Comparison of ENCODE assay signal across 14 mouse cellular contexts in the genomic region with DNA sequence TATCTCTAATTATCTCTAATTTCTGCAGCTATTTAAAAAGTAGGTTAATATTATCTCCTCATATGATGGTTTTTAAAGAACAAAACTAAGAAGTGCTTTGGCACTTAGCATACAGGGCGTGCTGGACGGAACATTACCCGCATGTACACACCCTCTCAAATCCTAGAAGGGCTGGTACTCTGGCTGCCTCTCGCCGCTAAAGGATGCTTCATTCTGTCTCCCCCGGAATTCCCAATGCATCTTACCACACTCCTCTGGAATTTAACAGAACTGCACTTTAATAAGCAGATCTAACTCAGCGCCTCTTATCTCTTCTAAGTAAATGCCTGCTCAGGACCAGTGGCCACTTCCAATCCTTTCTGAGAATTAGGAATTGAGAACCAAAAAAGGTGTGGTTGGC.
"Had no signal": no experiment of that assay in that cellular context is flagged by ENCODE, and none has a peak within 500 bp of the region (broad histone marks: within the 10 kb centered on the region; RNA-seq: fewer than 3 reads in every experiment).

No protein-coding gene starts in this region.

- H3K9me3 ChIP-seq: kidney, embryonic 15.5 days; limb, embryonic 13.5 days; midbrain, embryonic 13.5 days; neural tube, embryonic 12.5 days; stomach, embryonic 15.5 days had no signal

- H3K4me3 ChIP-seq: kidney, embryonic 15.5 days; limb, embryonic 13.5 days; midbrain, embryonic 13.5 days; myocyte; neural tube, embryonic 12.5 days; stomach, embryonic 15.5 days had no signal

- DNase-seq: kidney, adult 2 months; kidney, postnatal 14 days; left cerebral cortex, postnatal 4 days; lung, adult 2 months; right cerebral cortex, postnatal 14 days; thymus, postnatal 36 days had no signal

- H3K4me2 ChIP-seq: kidney, embryonic 15.5 days; limb, embryonic 13.5 days; midbrain, embryonic 13.5 days; neural tube, embryonic 12.5 days; stomach, embryonic 15.5 days had no signal

- H3K27ac ChIP-seq: kidney, embryonic 15.5 days; liver, embryonic 14.5 days; neural tube, embryonic 12.5 days; stomach, embryonic 15.5 days had no signal

- ATAC-seq: intestine, embryonic 16.5 days; midbrain, embryonic 13.5 days had no signal

- H3K36me3 ChIP-seq: limb, embryonic 13.5 days; midbrain, embryonic 13.5 days; stomach, embryonic 15.5 days had no signal

- H3K9ac ChIP-seq: kidney, embryonic 15.5 days; limb, embryonic 13.5 days; liver, embryonic 14.5 days; midbrain, embryonic 13.5 days; neural tube, embryonic 12.5 days; stomach, embryonic 15.5 days had no signal

- H3K27me3 ChIP-seq: kidney, embryonic 15.5 days; limb, embryonic 13.5 days; midbrain, embryonic 13.5 days; neural tube, embryonic 12.5 days; stomach, embryonic 15.5 days had no signal
